Mouse (Mus musculus) stomach, embryonic 14.5 days (tissue): ENCODE measurements around the gene Card11. TPM values are rescaled to one million over a fixed set of nuclear protein-coding genes. Genes with fewer than 3 reads are reported as not detected.
A peak's percentile ranks its signal among the peaks of the same experiment; 100 is the strongest.

Experiments
- ATAC-seq: fragments of 200-750 bp; cut with Nextera tagmentation; 2 replicates; pipeline ENCODE4 v1.8.0; 2017; ENCODE audit warnings: low read depth, moderate TSS enrichment; ENCODE audit not compliant: insufficient number of reproducible peaks, insufficient read depth, low FRiP score
- H3K27ac ChIP-seq: fragments of 300-500 bp; sonication (generic); 2 replicates; pipeline ENCODE4 v1.5.1; 2014; ENCODE audit warnings: mild to moderate bottlenecking, low read length, moderate library complexity, mixed read lengths
- H3K27me3 ChIP-seq: fragments of 300-500 bp; sonication (generic); 2 replicates; pipeline ENCODE4 v1.6.1; 2014; ENCODE audit warnings: low read length, control low read depth, mixed read lengths; ENCODE audit not compliant: control insufficient read depth, insufficient read depth
- H3K36me3 ChIP-seq: fragments of 300-500 bp; sonication (generic); 2 replicates; pipeline ENCODE4 v1.6.1; 2014; ENCODE audit warnings: mild to moderate bottlenecking, control low read depth, low read length, moderate library complexity, mixed read lengths; ENCODE audit not compliant: control insufficient read depth, insufficient read depth
- H3K4me1 ChIP-seq: fragments of 300-500 bp; sonication (generic); 2 replicates; pipeline ENCODE4 v1.6.1; 2014; ENCODE audit warnings: low read length, control low read depth, mixed read lengths; ENCODE audit not compliant: control insufficient read depth, insufficient read depth
- H3K4me2 ChIP-seq: fragments of 300-500 bp; sonication (generic); replicated peaks from 2 replicates; pipeline ENCODE4 v1.6.1; 2014; ENCODE audit warnings: low read depth, low read length, control low read depth
- H3K4me3 ChIP-seq: fragments of 300-500 bp; sonication (generic); 2 replicates; pipeline ENCODE4 v1.5.1; 2014; ENCODE audit warnings: low read depth, low read length, control low read depth
- H3K9ac ChIP-seq: fragments of 300-500 bp; sonication (generic); replicated peaks from 2 replicates; pipeline ENCODE4 v1.6.1; 2014; ENCODE audit warnings: low read depth, mild to moderate bottlenecking, control low read depth, low read length, moderate library complexity, mixed read lengths
- H3K9me3 ChIP-seq: fragments of 300-500 bp; sonication (generic); 2 replicates; pipeline ENCODE4 v1.6.1; 2016; ENCODE audit warnings: low read depth, low read length, control low read depth; ENCODE audit not compliant: control insufficient read depth
- WGBS: fragments of 180-500 bp; shearing (Covaris S2); extraction: QIAGEN DNeasy Blood & Tissue Kit; methylation state at CpG from one replicate; pipeline ENCODE4 v1.1.7; 2014; 5-methylcytosine and 5-hydroxymethylcytosine counted together
- polyA plus RNA-seq: library from polyadenylated mRNA; unstranded; fragments of >200 nt; fragmentation: Nextera tagmentation; extraction: Ambion mirVana; gene quantifications from 2 replicates; pipeline ENCODE4 v1.2.1, GENCODE M21; 2014

Card11 gene
- polyA plus RNA-seq = 0.29 and 0.72 TPM in 2 replicates

- ATAC-seq = no peak
- WGBS = 61% methylated on average over 10 of the region's 10 CpGs
- no peak within 1 kb of the TSS for H3K4me3 ChIP-seq
These were observed at the start of gene Card11 for GRCm38 (mm10) chr5:141000349-141000748. Gene Card11 (minus strand): TSS chr5:141000582.

GRCm38 (mm10) chr5:141047651-141048218 is 47.4 kb upstream of the Card11 start:
- no peaks in the 10 kb centered on the region for H3K36me3 ChIP-seq
- ATAC-seq = no peak
- no peaks in the 10 kb centered on the region for H3K27me3 ChIP-seq
- 63% methylated on average over 13 of the region's 13 CpGs for WGBS
- no peak overlapping the region for H3K9ac ChIP-seq
- H3K4me2 ChIP-seq = no peak overlapping the region
- peaks cover 5% of the 10 kb centered on the region; the same call in 1 of the 2 replicates for H3K9me3 ChIP-seq
- no peak overlapping the region for H3K27ac ChIP-seq
- H3K4me1 ChIP-seq = no peaks in the 10 kb centered on the region
- no peak overlapping the region for H3K4me3 ChIP-seq

More at GRCm38 (mm10) chr5:141000349-141000748, at the start of gene Card11:
- Histone ChIP-seq H3K27ac (no peak within 1 kb of the TSS), H3K4me1 (no peaks in the 10 kb centered on the region), H3K4me2 (no peak within 1 kb of the TSS), H3K9me3 (no peaks in the 10 kb centered on the region), H3K36me3 (no peaks in the 10 kb centered on the region), H3K27me3 (no peaks in the 10 kb centered on the region), H3K9ac (no peak within 1 kb of the TSS)

GRCm38 (mm10) chr5:141044976-141045375 is 44.6 kb upstream of the Card11 start:
- no peak overlapping the region for H3K9ac ChIP-seq
- no peaks in the 10 kb centered on the region for H3K4me1 ChIP-seq
- no peak overlapping the region for H3K4me2 ChIP-seq
- ATAC-seq = no peak
- H3K27ac ChIP-seq = no peak overlapping the region
- no peak overlapping the region for H3K4me3 ChIP-seq
- H3K27me3 ChIP-seq = no peaks in the 10 kb centered on the region
- 78% methylated on average over 9 of the region's 9 CpGs for WGBS
- H3K36me3 ChIP-seq = no peaks in the 10 kb centered on the region
- no peaks in the 10 kb centered on the region for H3K9me3 ChIP-seq

GRCm38 (mm10) chr5:141043654-141044447 is 43.5 kb upstream of the Card11 start:
- WGBS = 55% methylated on average over 19 of the region's 19 CpGs
- no peak overlapping the region for H3K27ac ChIP-seq
- H3K4me3 ChIP-seq = no peak overlapping the region
- no peak overlapping the region for H3K9ac ChIP-seq
- no peaks in the 10 kb centered on the region for H3K4me1 ChIP-seq
- H3K36me3 ChIP-seq = no peaks in the 10 kb centered on the region
- no peaks in the 10 kb centered on the region for H3K9me3 ChIP-seq
- H3K27me3 ChIP-seq = no peaks in the 10 kb centered on the region
- H3K4me2 ChIP-seq = no peak overlapping the region
- ATAC-seq = no peak

GRCm38 (mm10) chr5:141042406-141042805 is 42.0 kb upstream of the Card11 start:
- peak; percentile 62; the same call in 1 of the 2 replicates for ATAC-seq
- Histone ChIP-seq H3K4me1 (no peaks in the 10 kb centered on the region), H3K27me3 (no peaks in the 10 kb centered on the region), H3K9ac (no peak overlapping the region), H3K4me3 (no peak overlapping the region), H3K36me3 (no peaks in the 10 kb centered on the region), H3K9me3 (no peaks in the 10 kb centered on the region), H3K27ac (no peak overlapping the region), H3K4me2 (no peak overlapping the region)
- 79% methylated on average over 4 of the region's 4 CpGs for WGBS

GRCm38 (mm10) chr5:141040846-141041245 is 40.5 kb upstream of the Card11 start:
- H3K4me3 ChIP-seq = no peak overlapping the region
- ATAC-seq = no peak
- 27% methylated on average over 9 of the region's 9 CpGs for WGBS

GRCm38 (mm10) chr5:141038342-141038741 is 38.0 kb upstream of the Card11 start:
- Histone ChIP-seq H3K27ac (no peak overlapping the region), H3K4me3 (no peak overlapping the region), H3K4me2 (no peak overlapping the region), H3K9me3 (no peaks in the 10 kb centered on the region), H3K9ac (no peak overlapping the region), H3K36me3 (no peaks in the 10 kb centered on the region), H3K27me3 (no peaks in the 10 kb centered on the region), H3K4me1 (no peaks in the 10 kb centered on the region; the same call in 1 of the 2 replicates)
- ATAC-seq = no peak
- WGBS = 75% methylated on average over 1 of the region's 1 CpGs

More at GRCm38 (mm10) chr5:141040846-141041245, 40.5 kb upstream of the Card11 start:
- Histone ChIP-seq H3K27me3 (no peaks in the 10 kb centered on the region), H3K27ac (no peak overlapping the region), H3K9me3 (no peaks in the 10 kb centered on the region), H3K9ac (no peak overlapping the region), H3K4me2 (no peak overlapping the region), H3K4me1 (no peaks in the 10 kb centered on the region; the same call in 1 of the 2 replicates), H3K36me3 (no peaks in the 10 kb centered on the region)

GRCm38 (mm10) chr5:141035346-141035745 is 35.0 kb upstream of the Card11 start:
- Histone ChIP-seq H3K27me3 (no peaks in the 10 kb centered on the region), H3K36me3 (no peaks in the 10 kb centered on the region), H3K9ac (no peak overlapping the region), H3K9me3 (no peaks in the 10 kb centered on the region), H3K4me1 (no peaks in the 10 kb centered on the region; the same call in 1 of the 2 replicates), H3K4me2 (no peak overlapping the region), H3K4me3 (no peak overlapping the region), H3K27ac (no peak overlapping the region)
- WGBS = 75% methylated on average over 6 of the region's 6 CpGs
- ATAC-seq = no peak
